In the genomic region with DNA sequence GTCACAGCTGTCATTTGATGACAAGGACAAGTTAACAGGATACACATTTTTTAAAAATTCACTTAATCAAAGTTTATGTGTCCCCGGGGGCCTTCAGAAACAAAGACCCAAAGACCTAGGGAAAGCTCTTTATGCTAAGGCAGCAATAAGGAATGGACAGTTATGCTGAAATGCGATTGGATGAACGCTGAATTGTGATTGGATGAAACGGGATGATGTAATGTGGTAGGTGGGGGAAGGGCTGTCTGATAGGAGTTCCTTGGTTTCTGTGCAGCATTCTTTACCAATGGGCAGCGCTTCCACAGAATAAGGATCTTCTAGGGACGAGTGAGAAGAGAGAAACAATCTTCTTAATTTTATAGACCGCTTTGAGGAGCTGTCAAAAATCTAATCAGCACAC, we compare ENCODE assay signal across 12 mouse cellular contexts.
DNase-seq lines count a peak whose midpoint lies in the region; ATAC-seq and TF ChIP-seq lines count a peak whose summit lies in the region.
"Had no signal": no experiment of that assay in that cellular context is flagged by ENCODE, and none has a peak within 500 bp of the region (broad histone marks: within the 10 kb centered on the region; RNA-seq: fewer than 3 reads in every experiment).

No protein-coding gene starts in this region.

- H3K4me1 ChIP-seq in heart, embryonic 12.5 days (replicated peaks), result peaks cover 13% of the 10 kb centered on the region
- H3K4me1 ChIP-seq in lung, embryonic 15.5 days, result peaks cover 20% of the 10 kb centered on the region
- no peaks in the 10 kb centered on the region; the same call in 1 of the 2 replicates for H3K4me1 ChIP-seq in lung, adult 2 months (ENCODE audit: control insufficient read depth, insufficient read depth, low read length)
- H3K4me1 ChIP-seq in hindbrain, embryonic 10.5 days (replicated peaks), result peaks cover 21% of the 10 kb centered on the region
- H3K4me1 ChIP-seq in neural tube, embryonic 13.5 days (replicated peaks), result peaks cover 14% of the 10 kb centered on the region

- TF ChIP-seq CTCF in lung, adult 2 months (IDR thresholded peaks at IDR 0.05; ENCODE audit: insufficient read depth, low read length), result no peak

- H3K4me3 ChIP-seq in heart, embryonic 12.5 days, result 0 out of 2 replicates have a peak overlapping the region, but pooled peaks have one; percentile 14
- H3K4me3 ChIP-seq in lung, embryonic 15.5 days, result no peak overlapping the region
- H3K4me3 ChIP-seq in lung, adult 2 months (replicated peaks; ENCODE audit: extremely low read depth, low read depth, low read length), result no peak overlapping the region
- H3K4me3 ChIP-seq in hindbrain, embryonic 10.5 days, result no peak overlapping the region
- H3K4me3 ChIP-seq in neural tube, embryonic 13.5 days, result no peak overlapping the region

- no peaks in the 10 kb centered on the region for H3K27me3 ChIP-seq in heart, embryonic 12.5 days (replicated peaks)
- no peaks in the 10 kb centered on the region for H3K27me3 ChIP-seq in lung, embryonic 15.5 days
- no peaks in the 10 kb centered on the region for H3K27me3 ChIP-seq in hindbrain, embryonic 10.5 days (ENCODE audit: insufficient read depth, poor library complexity, severe bottlenecking)
- H3K27me3 ChIP-seq in neural tube, embryonic 13.5 days, result no peaks in the 10 kb centered on the region

- DNase-seq in heart, adult 9 months (ENCODE audit: low spot score in 2 of 2), result no peak
- no peak for DNase-seq in lung, adult 2 months
- DNase-seq in hindbrain, embryonic 10.5 days (ENCODE audit: low spot score), result peak; percentile 20
- DNase-seq in spleen, postnatal 10 days (ENCODE audit: low spot score in 2 of 2), result no peak
- DNase-seq in gastrocnemius, adult 18-20 months (ENCODE audit: low spot score), result no peak
- DNase-seq: adrenal gland, postnatal 25 days; cerebellum, adult 18-20 months; kidney, postnatal 36 days; lung, adult 18-20 months had no signal

- H3K9me3 ChIP-seq in heart, embryonic 12.5 days (replicated peaks), result no peaks in the 10 kb centered on the region
- H3K9me3 ChIP-seq in lung, embryonic 15.5 days, result no peaks in the 10 kb centered on the region
- no peaks in the 10 kb centered on the region for H3K9me3 ChIP-seq in hindbrain, embryonic 10.5 days
- no peaks in the 10 kb centered on the region for H3K9me3 ChIP-seq in neural tube, embryonic 13.5 days

- no peak overlapping the region for H3K9ac ChIP-seq in heart, embryonic 12.5 days
- H3K9ac ChIP-seq in lung, embryonic 15.5 days, result no peak overlapping the region
- H3K9ac ChIP-seq in neural tube, embryonic 13.5 days, result no peak overlapping the region

- 0 out of 2 replicates have a peak, but pooled peaks have one; percentile 29 for ATAC-seq in heart, embryonic 12.5 days (ENCODE audit: insufficient number of reproducible peaks, low FRiP score)
- no peak for ATAC-seq in lung, embryonic 15.5 days (ENCODE audit: borderline replicate concordance, extremely low read depth, low FRiP score, low TSS enrichment)
- ATAC-seq in neural tube, embryonic 13.5 days (ENCODE audit: low read depth), result peak; percentile 74

- H3K4me2 ChIP-seq in heart, embryonic 12.5 days, result peak overlapping the region; percentile 46
- H3K4me2 ChIP-seq in lung, embryonic 15.5 days, result peak overlapping the region; percentile 36; the same call in 1 of the 2 replicates
- peak overlapping the region; percentile 24 for H3K4me2 ChIP-seq in neural tube, embryonic 13.5 days

- TF ChIP-seq POLR2A in lung, adult 2 months (IDR thresholded peaks at IDR 0.05; ENCODE audit: borderline replicate concordance, extremely low read depth, low read depth, low read length), result no peak

- H3K27ac ChIP-seq in heart, embryonic 12.5 days (ENCODE audit: poor library complexity, severe bottlenecking), result peak overlapping the region; percentile 30; the same call in 1 of the 2 replicates
- H3K27ac ChIP-seq in lung, embryonic 15.5 days, result no peak overlapping the region
- H3K27ac ChIP-seq in hindbrain, embryonic 10.5 days, result no peak overlapping the region
- H3K27ac ChIP-seq in neural tube, embryonic 13.5 days (replicated peaks), result peak overlapping the region; percentile 30; the same call in 1 of the 2 replicates

- no peaks in the 10 kb centered on the region for H3K36me3 ChIP-seq in heart, embryonic 12.5 days
- no peaks in the 10 kb centered on the region for H3K36me3 ChIP-seq in lung, embryonic 15.5 days
- H3K36me3 ChIP-seq in hindbrain, embryonic 10.5 days, result no peaks in the 10 kb centered on the region
- H3K36me3 ChIP-seq in neural tube, embryonic 13.5 days, result no peaks in the 10 kb centered on the region

- 27% methylated on average over 7 of the region's 7 CpGs for WGBS in heart, embryonic 12.5 days
- WGBS in lung, embryonic 15.5 days, result 29% methylated on average over 7 of the region's 7 CpGs
- WGBS in lung, adult 2 months, result 43% methylated on average over 7 of the region's 7 CpGs
- WGBS in hindbrain, embryonic 10.5 days, result 45% methylated on average over 7 of the region's 7 CpGs
- 36% methylated on average over 7 of the region's 7 CpGs for WGBS in neural tube, embryonic 13.5 days

Comparison
In these comparisons a context has a peak if more than half of its experiments do, and no peak if none do; other contexts are left out.
1. H3K27ac ChIP-seq: peak in heart, embryonic 12.5 days (single experiment) and neural tube, embryonic 13.5 days (single experiment); none in lung, embryonic 15.5 days (single experiment) and hindbrain, embryonic 10.5 days (single experiment).
2. Peak in every context shown above with its lines, with median percentiles within 50 percentile points of each other: H3K4me2 ChIP-seq.